Mouse (Mus musculus) cerebellum, adult 2 months (tissue): ENCODE results near the gene Pde2a. TPM values are rescaled to one million over a fixed set of nuclear protein-coding genes. Genes with fewer than 3 reads are reported as not detected.
"Not testable (repeated sequence)": the region's sequence is repeated elsewhere in the genome, so short reads cannot be mapped to it uniquely, and the experiment has no call there.

Experiments
- DNase-seq, 2 experiments: peaks; one replicate each; pipeline ENCODE4 v3.0.0; 2021
- H3K27ac ChIP-seq: fragments of 200-500 bp; 2 replicates; pipeline ENCODE4 v1.5.1; 2012; ENCODE audit warnings: low read length, control low read depth, inconsistent platforms; ENCODE audit not compliant: insufficient read depth
- H3K27me3 ChIP-seq: fragments of 200-500 bp; 2 replicates; pipeline ENCODE4 v1.6.1; 2012; ENCODE audit warnings: inconsistent platforms, mild to moderate bottlenecking, low read length, moderate library complexity; ENCODE audit not compliant: control insufficient read depth, insufficient read depth
- H3K4me1 ChIP-seq: fragments of 200-500 bp; 2 replicates; pipeline ENCODE4 v1.6.1; 2011; ENCODE audit warnings: low read length; ENCODE audit not compliant: control insufficient read depth, insufficient read depth
- H3K4me3 ChIP-seq: fragments of 200-500 bp; replicated peaks from 2 replicates; pipeline ENCODE3; 2011; ENCODE audit warnings: mild to moderate bottlenecking, low read depth, low read length, control low read depth; ENCODE audit not compliant: insufficient read depth
- CTCF ChIP-seq: fragments of 200-500 bp; IDR thresholded peaks from 2 replicates; pipeline ENCODE4 v1.5.1; 2011; ENCODE audit warnings: low read depth, mild to moderate bottlenecking, control low read depth, low read length, moderate library complexity, borderline replicate concordance; ENCODE audit not compliant: insufficient read depth
- POLR2A ChIP-seq: fragments of 200-500 bp; IDR thresholded peaks from 2 replicates; pipeline ENCODE4 v1.6.1; 2011; ENCODE audit warnings: low read length, control low read depth, borderline replicate concordance; ENCODE audit not compliant: insufficient read depth
- WGBS: fragments of 180-500 bp; shearing (Covaris S2); methylation state at CpG from one replicate; pipeline ENCODE4 v1.1.7; 2018; 5-methylcytosine and 5-hydroxymethylcytosine counted together
- polyA plus RNA-seq: library from polyadenylated mRNA; depleted of rRNA; stranded (reverse); fragments of >200 nt; gene quantifications from 2 replicates; pipeline ENCODE4 v1.2.3, GENCODE M21; 2012; rRNA removed

Gene Pde2a
- polyA plus RNA-seq, 1 experiment, result 26.6 TPM

- no peaks in the 10 kb centered on the region; the same call in 1 of the 2 replicates for H3K27me3 ChIP-seq
- 81% methylated on average over 7 of the region's 7 CpGs for WGBS
- no peak for TF ChIP-seq POLR2A
- TF ChIP-seq CTCF, result no peak
- no peak for DNase-seq
- H3K27ac ChIP-seq, result no peak overlapping the region
- no peak overlapping the region for H3K4me3 ChIP-seq
- H3K4me1 ChIP-seq, result no peaks in the 10 kb centered on the region
Observed at GRCm38 (mm10) chr7:101550686-101551485, 129.4 kb downstream of the Pde2a start.

DNA sequence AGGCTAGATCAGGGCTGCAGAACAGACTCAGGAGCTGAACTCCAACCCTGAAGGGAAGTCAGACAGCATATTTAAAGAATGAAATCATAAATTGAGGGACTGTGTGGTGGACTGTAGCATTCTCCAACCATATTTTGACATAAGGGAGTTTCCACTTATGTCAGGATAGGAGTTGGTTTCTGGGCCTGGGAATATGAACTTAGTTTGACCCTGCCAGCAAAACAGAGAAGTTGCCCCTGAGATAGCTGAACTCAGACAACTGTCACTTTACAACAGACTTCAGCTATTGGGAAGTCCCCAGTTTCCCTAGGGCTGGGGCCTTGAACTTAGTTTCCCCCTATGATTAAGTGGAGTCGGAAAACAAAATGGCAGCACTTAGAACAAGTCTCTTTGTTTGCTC is 130.0 kb downstream of the Pde2a start:
- Histone ChIP-seq H3K27me3 (no peaks in the 10 kb centered on the region; the same call in 1 of the 2 replicates), H3K27ac (no peak overlapping the region), H3K4me3 (no peak overlapping the region), H3K4me1 (no peaks in the 10 kb centered on the region)
- WGBS, result 100% methylated on average over 1 of the region's 1 CpGs
- TF ChIP-seq CTCF (no peak), POLR2A (no peak)
- DNase-seq, result no peak

GRCm38 (mm10) chr7:101555473-101555872 is 134.0 kb downstream of the Pde2a start:
- not testable (repeated sequence) for H3K4me3 ChIP-seq, H3K4me1 ChIP-seq, DNase-seq, H3K27me3 ChIP-seq, H3K27ac ChIP-seq
- WGBS, result 94% methylated on average over 3 of the region's 3 CpGs

DNA sequence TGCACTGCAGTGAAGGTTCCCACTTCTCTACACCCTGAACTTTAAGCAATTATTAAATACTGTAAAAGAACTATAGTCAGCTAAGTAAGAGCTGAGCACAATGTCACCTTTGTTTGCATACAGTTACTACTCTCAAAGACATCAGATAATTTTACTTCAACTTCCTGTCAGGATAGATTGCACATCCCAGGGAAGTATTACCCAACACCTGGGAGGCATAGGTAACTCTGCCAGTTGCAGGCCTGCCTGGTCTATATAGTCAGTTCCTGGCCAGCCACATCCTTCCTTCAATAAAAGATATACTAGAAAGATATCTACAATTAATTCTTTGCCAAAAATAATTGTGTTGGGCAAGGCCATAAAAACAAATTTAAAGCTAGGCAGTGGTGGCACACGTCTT is 135.9 kb downstream of the Pde2a start:
- 83% methylated on average over 1 of the region's 1 CpGs for WGBS
- no peak for DNase-seq
- Histone ChIP-seq H3K4me1 (no peaks in the 10 kb centered on the region), H3K27ac (no peak overlapping the region), H3K27me3 (no peaks in the 10 kb centered on the region), H3K4me3 (no peak overlapping the region)
- TF ChIP-seq CTCF (no peak), POLR2A (no peak)

GRCm38 (mm10) chr7:101559393-101559792 is 137.9 kb downstream of the Pde2a start:
- H3K27ac ChIP-seq, DNase-seq, H3K4me1 ChIP-seq, H3K27me3 ChIP-seq, H3K4me3 ChIP-seq: not testable (repeated sequence)
- 58% methylated on average over 5 of the region's 5 CpGs for WGBS

Other genes starting within 250 kb of the Pde2a start
- gene Atg16l2, start 119.4 kb upstream of the Pde2a start, polyA plus RNA-seq, result 60.5 and 62.6 TPM in 2 replicates
- 119 and 123 TPM in 2 replicates for gene Stard10, start 104.6 kb upstream of the Pde2a start, polyA plus RNA-seq
- gene Arap1, start 73.6 kb upstream of the Pde2a start, polyA plus RNA-seq, result 41.8 and 44.8 TPM in 2 replicates
- 0.52 and 1.2 TPM in 2 replicates for gene Gm45837, start 10.8 kb upstream of the Pde2a start, polyA plus RNA-seq
- gene Art2b, start 163.9 kb downstream of the Pde2a start, polyA plus RNA-seq, result not detected in 2 replicates
- gene Clpb, start 241.9 kb downstream of the Pde2a start, polyA plus RNA-seq, result 33.0 and 37.4 TPM in 2 replicates